Mouse (Mus musculus) MEL (cell line): ENCODE measurements around the gene Snx18. TPM values are rescaled to one million over a fixed set of nuclear protein-coding genes. Genes with fewer than 3 reads are reported as not detected.

Experiments used
- DNase-seq: peaks from one replicate; pipeline ENCODE4 v3.0.0; 2011; ENCODE audit warnings: low read depth, low spot score
- H3K27ac ChIP-seq: 2 replicates; pipeline ENCODE4 v1.5.1; 2012; ENCODE audit warnings: low read depth, mild to moderate bottlenecking, control low read depth, low read length, moderate library complexity; ENCODE audit not compliant: control insufficient read depth
- H3K27me3 ChIP-seq, 2 experiments: fragments of 150-350 bp in 1 of 2; sonication (generic) in 1 of 2; 2 replicates each; pipeline ENCODE4 v1.6.1; 2012; ENCODE audit warnings: low read length in 2 of 2, mild to moderate bottlenecking in 2 of 2, improper control_type of control experiment in 1 of 2, moderate library complexity in 1 of 2; ENCODE audit not compliant: insufficient read depth in 2 of 2, control insufficient read depth in 1 of 2
- H3K36me3 ChIP-seq, 2 experiments: 2 replicates each; pipeline ENCODE4 v1.6.1; 2012 to 2014; ENCODE audit warnings: low read length in 2 of 2, improper control_type of control experiment in 1 of 2, inconsistent platforms in 1 of 2, mild to moderate bottlenecking in 1 of 2; ENCODE audit not compliant: insufficient read depth in 2 of 2, control insufficient read depth in 1 of 2
- H3K4me1 ChIP-seq, 2 experiments: fragments of 150-350 bp in 1 of 2; sonication (generic) in 1 of 2; 2 replicates each; pipeline ENCODE4 v1.6.1; 2012; ENCODE audit warnings: low read length in 2 of 2, improper control_type of control experiment in 1 of 2, mild to moderate bottlenecking in 1 of 2; ENCODE audit not compliant: insufficient read depth in 2 of 2, control insufficient read depth in 1 of 2
- H3K4me3 ChIP-seq, 2 experiments: fragments of 150-350 bp in 1 of 2; sonication (generic) in 1 of 2; 2 replicates each; pipeline ENCODE4 v1.5.1; 2012; ENCODE audit warnings: low read depth in 2 of 2, low read length in 2 of 2, mild to moderate bottlenecking in 2 of 2, moderate library complexity in 2 of 2, control low read depth in 1 of 2, improper control_type of control experiment in 1 of 2; ENCODE audit not compliant: control insufficient read depth in 1 of 2, insufficient read depth in 1 of 2
- H3K79me2 ChIP-seq: 2 replicates; pipeline ENCODE4 v1.6.1; 2012; ENCODE audit warnings: mild to moderate bottlenecking, low read length, moderate library complexity; ENCODE audit not compliant: control insufficient read depth, poor library complexity, insufficient read depth
- H3K9ac ChIP-seq: 2 replicates; pipeline ENCODE4 v1.6.1; 2012; ENCODE audit warnings: low read depth, mild to moderate bottlenecking, control low read depth, low read length, moderate library complexity; ENCODE audit not compliant: control insufficient read depth, poor library complexity, severe bottlenecking
- H3K9me3 ChIP-seq: fragments of 150-350 bp; sonication (generic); replicated peaks from 2 replicates; pipeline ENCODE4 v1.6.1; 2012; ENCODE audit warnings: mild to moderate bottlenecking, low read length, improper control_type of control experiment, moderate library complexity; ENCODE audit not compliant: insufficient read depth
- BHLHE40 ChIP-seq: IDR thresholded peaks from 2 replicates; pipeline ENCODE4 v1.6.1; 2012; ENCODE audit warnings: low read depth, mild to moderate bottlenecking, inconsistent platforms, low read length, improper control_type of control experiment, borderline replicate concordance
- CTCF ChIP-seq, 3 experiments: IDR thresholded peaks in 2 of 3; conservative IDR thresholded peaks in 1 of 3; 2 replicates each; pipeline ENCODE4 v1.5.1; 2011 to 2012; ENCODE audit warnings: low read length in 3 of 3, low read depth in 2 of 3, mild to moderate bottlenecking in 2 of 3, improper control_type of control experiment in 1 of 3, inconsistent platforms in 1 of 3, mixed read lengths in 1 of 3, moderate library complexity in 1 of 3; ENCODE audit not compliant: control insufficient read depth in 1 of 3, insufficient read depth in 1 of 3, poor library complexity in 1 of 3, severe bottlenecking in 1 of 3
- EP300 ChIP-seq, 2 experiments: IDR thresholded peaks; 2 replicates each; pipeline ENCODE4 v1.6.1; 2011; ENCODE audit warnings: improper control_type of control experiment in 2 of 2, low read length in 2 of 2, low read depth in 1 of 2, mild to moderate bottlenecking in 1 of 2
- ETS1 ChIP-seq: IDR thresholded peaks from 2 replicates; pipeline ENCODE4 v1.6.1; 2012; ENCODE audit warnings: low read depth, mild to moderate bottlenecking, inconsistent platforms, low read length, improper control_type of control experiment, moderate library complexity
- MEF2A ChIP-seq: IDR thresholded peaks from 2 replicates; pipeline ENCODE4 v1.6.1; 2014; ENCODE audit warnings: low read depth, mild to moderate bottlenecking, inconsistent platforms, low read length, improper control_type of control experiment; ENCODE audit not compliant: poor library complexity, insufficient replicate concordance, severe bottlenecking; ENCODE audit errors: extremely low read depth
- MYC ChIP-seq: IDR thresholded peaks from 2 replicates; pipeline ENCODE4 v1.6.1; 2011; ENCODE audit warnings: low read depth, mild to moderate bottlenecking, low read length, improper control_type of control experiment, moderate library complexity
- NELFE ChIP-seq: IDR thresholded peaks from 2 replicates; pipeline ENCODE4 v1.6.1; 2011; ENCODE audit warnings: low read depth, low read length, improper control_type of control experiment
- POLR2AphosphoS2 ChIP-seq: IDR thresholded peaks from 2 replicates; pipeline ENCODE4 v1.6.1; 2011; ENCODE audit warnings: low read length, improper control_type of control experiment
- POLR2AphosphoS5 ChIP-seq: IDR thresholded peaks from 2 replicates; pipeline ENCODE4 v1.6.1; 2012; ENCODE audit warnings: low read depth, borderline replicate concordance, mild to moderate bottlenecking, inconsistent platforms, low read length, moderate library complexity, mixed read lengths
- RCOR1 ChIP-seq: IDR thresholded peaks from 2 replicates; pipeline ENCODE4 v1.6.1; 2012; ENCODE audit warnings: low read depth, mild to moderate bottlenecking, inconsistent platforms, low read length, improper control_type of control experiment
- SIN3A ChIP-seq: IDR thresholded peaks from 2 replicates; pipeline ENCODE4 v1.6.1; 2012; ENCODE audit warnings: low read length, improper control_type of control experiment, inconsistent platforms
- TAL1 ChIP-seq: IDR thresholded peaks from 2 replicates; pipeline ENCODE4 v1.6.1; 2012; ENCODE audit warnings: mild to moderate bottlenecking, inconsistent platforms, low read length, moderate library complexity, mixed read lengths
- TBP ChIP-seq: IDR thresholded peaks from 2 replicates; pipeline ENCODE4 v1.8.0; 2011; ENCODE audit warnings: low read depth, low read length, improper control_type of control experiment
- TCF12 ChIP-seq: IDR thresholded peaks from 2 replicates; pipeline ENCODE4 v1.6.1; 2014; ENCODE audit warnings: low read depth, mild to moderate bottlenecking, inconsistent platforms, low read length, improper control_type of control experiment, moderate library complexity
- USF2 ChIP-seq, 2 experiments: IDR thresholded peaks; 2 replicates each; pipeline ENCODE4 v1.6.1; 2011 to 2012; ENCODE audit warnings: improper control_type of control experiment in 2 of 2, low read length in 2 of 2, borderline replicate concordance in 1 of 2, inconsistent platforms in 1 of 2, low read depth in 1 of 2, mild to moderate bottlenecking in 1 of 2; ENCODE audit not compliant: insufficient read depth in 1 of 2
- ZKSCAN1 ChIP-seq: IDR thresholded peaks from 2 replicates; pipeline ENCODE4 v1.6.1; 2012; ENCODE audit warnings: low read depth, mild to moderate bottlenecking, inconsistent platforms, low read length, improper control_type of control experiment, moderate library complexity
- ZMIZ1 ChIP-seq: IDR thresholded peaks from 2 replicates; pipeline ENCODE4 v1.6.1; 2012; ENCODE audit warnings: low read depth, mild to moderate bottlenecking, inconsistent platforms, low read length, improper control_type of control experiment, moderate library complexity
- polyA plus RNA-seq, 2 experiments: library from polyadenylated mRNA; stranded (reverse) in 1 of 2; unstranded in 1 of 2; fragments of >175 nt in 1 of 2; fragments of >200 nt in 1 of 2; gene quantifications; 2 replicates each; pipeline versions ENCODE4 v1.2.1 to v1.2.4; 2012; ENCODE audit warnings: low replicate concordance in 2 of 2, low read depth in 1 of 2; ENCODE audit not compliant: insufficient read length in 2 of 2, insufficient read depth in 1 of 2, missing spikeins in 1 of 2
- total RNA-seq: library from RNA; depleted of rRNA; stranded (reverse); fragments of 300-350 nt; gene quantifications from 2 replicates; pipeline ENCODE4 v1.2.3, GENCODE M21; 2012

Snx18 gene
- total and polyA plus RNA-seq, 3 experiments: 7.7 to 8.7 TPM; not detected in 1

DNA sequence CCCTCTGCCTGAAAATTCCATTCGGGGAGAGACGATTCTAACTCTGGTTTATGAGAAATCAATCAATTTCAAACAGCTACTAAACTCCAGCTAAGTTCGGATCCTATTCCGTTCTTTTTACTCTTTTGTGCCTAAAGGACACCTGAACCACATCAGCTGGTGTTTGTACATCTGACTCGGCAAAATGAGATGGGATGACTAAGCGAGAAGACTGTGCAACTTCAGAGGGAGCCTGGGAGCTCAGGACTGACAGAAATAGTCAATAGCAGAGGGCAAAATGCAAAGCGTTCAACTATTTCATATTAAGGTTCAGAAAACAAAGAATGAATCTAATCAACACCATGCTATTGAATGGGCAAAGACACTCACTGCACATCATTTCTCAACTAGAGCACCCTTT lies 45.5 kb upstream of the Snx18 start:
- H3K4me3 ChIP-seq: no peak overlapping the region
- H3K9me3 ChIP-seq: no peaks in the 10 kb centered on the region
- H3K9ac ChIP-seq: no peak overlapping the region
- no peaks in the 10 kb centered on the region for H3K79me2 ChIP-seq
- H3K36me3 ChIP-seq: no peaks in the 10 kb centered on the region
- H3K27me3 ChIP-seq: peaks cover 0 to 3% of the 10 kb centered on the region in 2 experiments; a peak in 2 of 4 replicates
- TF ChIP-seq BHLHE40 (no peak), SIN3A (no peak), POLR2AphosphoS2 (no peak), USF2 (IDR thresholded peaks at IDR 0.05; ENCODE audit: borderline replicate concordance in 1 of 2, insufficient read depth in 1 of 2, low read depth in 1 of 2, low read length in 2 of 2) (no peak), MYC (no peak), TBP (no peak), MEF2A (no peak), TCF12 (no peak), EP300 (IDR thresholded peaks at IDR 0.05; ENCODE audit: low read depth in 1 of 2, low read length in 2 of 2) (no peak)
- DNase-seq: no peak
- H3K4me1 ChIP-seq: no peaks in the 10 kb centered on the region
- H3K27ac ChIP-seq: no peak overlapping the region

DNA sequence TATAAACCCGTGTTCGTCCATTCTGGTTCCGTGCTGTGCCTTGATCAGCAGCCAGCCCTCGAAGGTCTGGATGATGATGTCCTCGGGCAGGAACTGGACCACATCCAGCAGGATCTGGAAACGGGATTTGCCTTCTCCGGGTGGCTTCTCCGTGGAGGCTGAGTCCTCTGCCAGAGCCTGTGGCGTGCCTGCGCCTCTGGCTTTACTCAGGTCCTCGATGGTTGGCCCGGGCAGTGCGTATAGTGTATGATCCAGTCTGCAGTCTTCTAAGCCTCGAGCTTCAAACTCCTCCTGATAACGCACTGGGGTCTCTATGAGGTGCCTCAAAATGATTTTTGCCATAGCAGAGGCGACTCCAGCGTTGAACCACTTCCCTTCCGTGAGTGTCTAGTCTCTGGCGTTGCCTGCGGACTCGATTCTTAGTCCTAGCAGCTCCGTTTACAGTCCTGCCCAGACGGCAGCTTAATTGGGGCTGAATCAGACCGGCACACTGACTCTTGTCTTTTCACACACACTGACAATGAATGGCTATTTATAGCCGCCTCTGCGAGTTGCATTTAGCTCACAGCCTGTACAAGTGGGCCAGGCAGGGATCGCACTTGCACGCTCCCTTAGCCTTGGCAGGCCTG lies 44.9 kb upstream of the Snx18 start, which contains the start of gene Hspb3:
TSS of gene Hspb3 (minus strand) at position 526 of the 629 bp plus-strand sequence.
- peaks cover 0 to 3% of the 10 kb centered on the region in 2 experiments; a peak in 2 of 4 replicates for H3K27me3 ChIP-seq
- H3K27ac ChIP-seq: no peak within 1 kb of the TSS
- no peaks in the 10 kb centered on the region for H3K9me3 ChIP-seq
- no peak within 1 kb of the TSS for H3K9ac ChIP-seq
- no peaks in the 10 kb centered on the region for H3K36me3 ChIP-seq
- DNase-seq: no peak
- no peaks in the 10 kb centered on the region for H3K79me2 ChIP-seq
- TF ChIP-seq NELFE (no peak), RCOR1 (no peak), ETS1 (no peak)
- TF ChIP-seq, all 39 proteins: peak for 0
- Histone ChIP-seq H3K4me1 (no peaks in the 10 kb centered on the region), H3K4me3 (no peak within 1 kb of the TSS)

DNA sequence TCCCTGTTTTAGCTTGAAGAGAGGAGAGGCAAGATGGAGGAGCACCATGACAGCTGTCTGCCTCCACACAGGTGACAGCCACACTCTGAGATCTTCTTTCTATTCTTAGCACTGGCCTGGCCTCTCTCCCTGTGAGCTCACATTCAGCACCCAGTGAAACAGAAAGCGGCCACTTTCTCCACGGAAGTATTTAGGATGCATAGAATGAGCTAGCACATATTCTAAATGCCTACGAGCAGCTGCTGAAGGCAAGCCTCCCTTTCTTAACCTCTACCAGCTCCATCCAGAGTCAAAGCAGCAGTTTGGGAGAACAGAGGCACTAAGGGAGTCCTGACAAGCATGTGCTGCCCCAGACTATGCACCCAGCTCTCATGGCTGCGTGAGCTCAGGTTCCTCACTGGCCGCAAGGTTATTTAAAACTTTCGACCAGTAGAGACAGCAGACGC lies 43.5 kb upstream of the Snx18 start:
- DNase-seq: no peak
- H3K4me3 ChIP-seq: no peak overlapping the region

More for the DNA sequence above, 43.5 kb upstream of the Snx18 start:
- Histone ChIP-seq H3K4me1 (no peaks in the 10 kb centered on the region), H3K27ac (no peak overlapping the region), H3K36me3 (no peaks in the 10 kb centered on the region), H3K27me3 (peaks cover 0 to 3% of the 10 kb centered on the region in 2 experiments; a peak in 2 of 4 replicates), H3K9ac (no peak overlapping the region), H3K79me2 (no peaks in the 10 kb centered on the region)
- TF ChIP-seq ZKSCAN1: no peak
- TF ChIP-seq RCOR1: no peak
- no peak for TF ChIP-seq USF2 (IDR thresholded peaks at IDR 0.05; ENCODE audit: borderline replicate concordance in 1 of 2, insufficient read depth in 1 of 2, low read depth in 1 of 2, low read length in 2 of 2)
- TF ChIP-seq EP300 (IDR thresholded peaks at IDR 0.05; ENCODE audit: low read depth in 1 of 2, low read length in 2 of 2): no peak
- no peak for TF ChIP-seq TAL1
- TF ChIP-seq ZMIZ1: no peak
- TF ChIP-seq MEF2A: no peak
- TF ChIP-seq CTCF (IDR thresholded peaks at IDR 0.05 in 2 of 3, conservative IDR thresholded peaks at IDR 0.05 in 1 of 3; ENCODE audit: control insufficient read depth in 1 of 3, insufficient read depth in 1 of 3, low read depth in 2 of 3, low read length in 3 of 3, poor library complexity in 1 of 3, severe bottlenecking in 1 of 3): no peak
- TF ChIP-seq POLR2AphosphoS5: no peak
- TF ChIP-seq TCF12: no peak
- TF ChIP-seq, all 39 proteins: peak for 0
- no peaks in the 10 kb centered on the region for H3K9me3 ChIP-seq
